Mouse (Mus musculus): ENCODE results near the gene Igf2r. TPM values are rescaled to one million over a fixed set of nuclear protein-coding genes. Genes with fewer than 3 reads are reported as not detected.

The Igf2r gene
- polyA plus RNA-seq, 1 experiment = not detected

DNA sequence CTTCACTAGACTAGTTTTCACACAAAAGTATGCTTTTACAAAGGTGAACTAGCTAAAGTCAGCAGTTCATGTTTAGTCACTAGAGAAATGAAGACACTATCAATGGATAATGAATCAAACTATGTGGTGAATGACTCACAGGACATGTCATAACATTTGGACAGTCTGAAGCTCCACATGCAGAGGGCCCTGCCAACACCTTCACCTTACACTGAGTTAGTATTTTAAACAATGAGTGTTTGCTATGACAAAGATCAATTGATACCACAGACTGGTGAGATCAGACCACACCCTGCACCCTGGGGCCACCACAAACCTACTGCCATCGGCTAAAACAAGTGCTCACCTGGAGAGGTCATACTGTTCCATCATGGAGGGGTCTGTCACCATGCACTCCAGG, 54.4 kb downstream of the Igf2r start:
- TF ChIP-seq CTCF (IDR thresholded peaks at IDR 0.05; ENCODE audit: insufficient read depth, low read depth, low read length) (no peak), POLR2A (IDR thresholded peaks at IDR 0.05; ENCODE audit: insufficient read depth, low read depth, low read length) (no peak)
- 73% methylated on average over 1 of the region's 1 CpGs for WGBS
- no peak overlapping the region for H3K4me3 ChIP-seq (ENCODE audit: insufficient read depth, low read depth, low read length)

DNA sequence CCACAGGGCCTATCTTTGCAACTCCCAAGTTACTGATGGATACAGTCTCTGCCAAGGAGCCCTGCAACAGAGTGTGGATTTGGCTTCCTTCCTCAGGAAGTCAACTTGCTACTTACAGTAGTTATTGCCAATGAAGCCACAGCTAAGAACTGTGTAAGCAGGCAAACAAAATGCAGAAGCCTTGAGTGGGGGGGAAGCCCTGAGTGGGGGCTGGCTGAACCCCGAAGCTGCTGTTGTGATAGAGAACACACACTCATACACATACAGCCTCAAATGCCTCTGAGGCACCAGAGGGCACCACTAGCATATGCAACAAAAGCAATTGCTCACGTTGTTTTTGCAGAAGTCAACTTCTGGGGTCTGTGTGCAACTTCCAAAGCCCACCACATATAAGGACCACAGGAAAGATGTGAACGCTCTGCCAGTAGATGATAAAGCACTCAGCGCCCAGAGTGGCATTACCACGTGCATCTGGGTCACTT, 55.3 kb downstream of the Igf2r start:
- no peak overlapping the region for H3K4me3 ChIP-seq (ENCODE audit: insufficient read depth, low read depth, low read length)
- WGBS = 76% methylated on average over 5 of the region's 5 CpGs
- H3K4me1 ChIP-seq (ENCODE audit: control insufficient read depth, insufficient read depth, low read length) = peaks cover 17% of the 10 kb centered on the region
- no peak overlapping the region for H3K27ac ChIP-seq (ENCODE audit: insufficient read depth, low read depth, low read length)
- no peak for TF ChIP-seq CTCF (IDR thresholded peaks at IDR 0.05; ENCODE audit: insufficient read depth, low read depth, low read length)
- no peak for TF ChIP-seq POLR2A (IDR thresholded peaks at IDR 0.05; ENCODE audit: insufficient read depth, low read depth, low read length)

More for the DNA sequence above, 54.4 kb downstream of the Igf2r start:
- Histone ChIP-seq H3K4me1 (ENCODE audit: control insufficient read depth, insufficient read depth, low read length) (peaks cover 17% of the 10 kb centered on the region), H3K27ac (ENCODE audit: insufficient read depth, low read depth, low read length) (no peak overlapping the region)

DNA sequence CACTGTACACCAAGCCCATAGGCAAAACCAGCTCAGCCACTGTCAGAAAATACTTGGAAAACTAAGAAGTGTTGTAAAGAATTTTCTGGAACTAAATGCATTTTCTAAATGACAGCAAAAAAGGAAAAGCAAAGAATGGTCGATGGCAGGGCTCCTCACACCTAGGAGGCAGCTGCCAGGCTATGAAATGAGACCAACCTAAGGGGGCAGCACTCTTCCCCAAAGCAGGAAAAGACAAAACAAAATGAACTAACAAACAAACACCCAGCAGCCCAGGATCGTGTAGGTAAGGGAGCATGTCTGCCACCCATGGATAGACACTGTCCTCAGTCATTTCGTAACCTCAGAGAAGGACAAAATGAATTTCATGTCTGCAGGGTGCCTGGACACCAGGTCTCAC, 56.5 kb downstream of the Igf2r start:
- Histone ChIP-seq H3K27ac (ENCODE audit: insufficient read depth, low read depth, low read length) (no peak overlapping the region), H3K4me1 (ENCODE audit: control insufficient read depth, insufficient read depth, low read length) (peaks cover 17% of the 10 kb centered on the region), H3K4me3 (ENCODE audit: insufficient read depth, low read depth, low read length) (no peak overlapping the region)
- 77% methylated on average over 3 of the region's 3 CpGs for WGBS
- no peak for TF ChIP-seq CTCF (IDR thresholded peaks at IDR 0.05; ENCODE audit: insufficient read depth, low read depth, low read length)
- TF ChIP-seq POLR2A (IDR thresholded peaks at IDR 0.05; ENCODE audit: insufficient read depth, low read depth, low read length) = no peak

DNA sequence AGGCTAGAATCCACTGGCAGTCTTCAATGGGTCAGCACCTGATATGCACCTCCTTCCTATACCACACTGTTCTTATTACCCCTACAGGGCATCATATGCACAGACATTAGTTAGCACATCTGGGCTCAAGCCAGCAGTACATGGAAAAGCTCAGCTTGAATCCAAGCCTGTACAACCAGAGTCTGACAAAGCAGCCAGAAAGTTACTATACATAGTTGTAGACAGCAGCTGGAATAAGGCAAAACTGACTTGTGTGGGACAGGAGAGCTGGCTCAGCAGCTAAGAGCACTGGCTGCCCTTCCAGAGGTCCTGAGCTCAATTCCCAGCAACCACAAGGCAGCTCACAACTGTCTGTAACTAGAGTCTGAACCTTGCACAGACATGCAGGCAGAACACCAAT, 57.3 kb downstream of the Igf2r start:
- H3K4me3 ChIP-seq (ENCODE audit: insufficient read depth, low read depth, low read length) = no peak overlapping the region
- H3K27ac ChIP-seq (ENCODE audit: insufficient read depth, low read depth, low read length) = no peak overlapping the region
- TF ChIP-seq CTCF (IDR thresholded peaks at IDR 0.05; ENCODE audit: insufficient read depth, low read depth, low read length) (no peak), POLR2A (IDR thresholded peaks at IDR 0.05; ENCODE audit: insufficient read depth, low read depth, low read length) (no peak)
- H3K4me1 ChIP-seq (ENCODE audit: control insufficient read depth, insufficient read depth, low read length) = peaks cover 14% of the 10 kb centered on the region

DNA sequence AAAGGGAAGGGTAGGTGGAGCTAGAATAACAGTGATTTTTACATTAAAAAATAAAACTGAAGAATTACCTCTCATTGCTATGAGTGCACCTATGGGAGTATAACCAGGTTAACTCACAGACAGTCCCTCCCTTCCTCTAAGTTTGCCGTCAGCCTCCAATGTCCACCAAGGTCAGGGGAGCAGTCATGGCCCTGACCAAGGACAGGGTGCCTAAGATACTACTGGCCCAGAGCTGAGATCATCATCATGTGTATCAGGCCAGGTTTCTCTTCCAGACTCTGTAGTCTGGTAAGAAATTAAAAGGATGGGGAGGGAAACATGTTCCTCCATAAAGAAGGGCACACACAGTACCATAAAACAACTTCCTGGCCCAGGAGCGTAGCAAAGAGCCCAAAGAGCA, 58.5 kb downstream of the Igf2r start:
- 99% methylated on average over 2 of the region's 2 CpGs for WGBS
- Histone ChIP-seq H3K4me3 (ENCODE audit: insufficient read depth, low read depth, low read length) (no peak overlapping the region), H3K27ac (ENCODE audit: insufficient read depth, low read depth, low read length) (no peak overlapping the region), H3K4me1 (ENCODE audit: control insufficient read depth, insufficient read depth, low read length) (peaks cover 11% of the 10 kb centered on the region)
- TF ChIP-seq CTCF (IDR thresholded peaks at IDR 0.05; ENCODE audit: insufficient read depth, low read depth, low read length) (no peak), POLR2A (IDR thresholded peaks at IDR 0.05; ENCODE audit: insufficient read depth, low read depth, low read length) (no peak)

DNA sequence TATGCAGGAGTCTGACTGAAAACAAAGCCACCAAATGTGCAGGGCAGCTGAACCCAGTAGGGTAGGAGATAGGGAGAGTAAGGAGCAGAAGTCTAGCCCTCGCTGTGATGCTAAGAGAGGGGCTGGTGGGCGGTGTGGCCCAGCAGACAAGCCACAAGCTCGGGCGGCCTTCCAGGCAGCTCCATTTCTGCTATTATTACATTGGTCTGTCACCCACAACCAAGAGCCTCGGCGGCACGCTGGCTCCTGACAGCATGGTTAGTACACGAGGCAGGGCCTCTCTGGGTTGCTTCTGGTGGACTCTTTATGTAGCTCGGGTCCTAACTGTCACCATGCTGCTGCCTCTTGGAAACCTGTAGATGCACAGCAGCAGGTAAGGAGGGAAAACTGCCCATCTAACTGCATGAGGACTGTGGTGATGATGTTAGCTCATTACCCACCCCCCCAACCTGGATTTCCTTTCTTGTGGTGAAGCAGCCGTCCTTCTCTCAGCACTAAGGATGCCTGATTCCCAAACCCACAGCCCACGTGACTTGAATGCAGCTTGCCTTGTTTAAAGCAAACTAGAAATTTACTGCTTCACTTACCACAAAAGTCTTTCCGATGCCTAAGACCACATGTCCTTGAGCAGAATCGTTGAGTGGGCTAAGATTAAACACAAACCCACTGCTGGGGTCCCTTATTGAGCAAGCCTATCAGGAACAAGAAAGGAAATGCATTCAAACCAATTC, 59.2 kb downstream of the Igf2r start:
- H3K27ac ChIP-seq (ENCODE audit: insufficient read depth, low read depth, low read length) = no peak overlapping the region
- 45% methylated on average over 13 of the region's 13 CpGs for WGBS
- TF ChIP-seq POLR2A (IDR thresholded peaks at IDR 0.05; ENCODE audit: insufficient read depth, low read depth, low read length) = no peak
- no peak for TF ChIP-seq CTCF (IDR thresholded peaks at IDR 0.05; ENCODE audit: insufficient read depth, low read depth, low read length)
- H3K4me1 ChIP-seq (ENCODE audit: control insufficient read depth, insufficient read depth, low read length) = peaks cover 11% of the 10 kb centered on the region
- H3K4me3 ChIP-seq (ENCODE audit: insufficient read depth, low read depth, low read length) = no peak overlapping the region

DNA sequence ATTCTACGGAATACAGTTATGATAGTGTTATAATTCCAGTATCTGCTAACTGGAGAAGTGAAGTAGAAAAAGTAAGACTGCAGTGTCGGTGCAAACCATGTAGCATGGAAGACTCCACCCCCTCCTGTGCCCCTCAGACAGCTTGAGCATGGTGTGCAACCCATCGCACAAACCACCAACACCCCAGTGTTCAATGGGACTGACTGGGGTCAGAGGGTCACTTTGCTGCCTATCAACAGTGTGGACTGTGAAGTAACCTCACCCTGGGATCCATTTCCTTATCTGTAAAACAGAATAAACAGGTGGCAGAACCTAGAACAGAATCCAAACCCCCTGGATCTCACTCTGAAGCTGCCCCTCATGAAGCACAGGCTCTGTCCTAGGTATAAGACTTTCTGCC, 61.1 kb downstream of the Igf2r start:
- WGBS = 97% methylated on average over 3 of the region's 3 CpGs
- TF ChIP-seq POLR2A (IDR thresholded peaks at IDR 0.05; ENCODE audit: insufficient read depth, low read depth, low read length) (no peak), CTCF (IDR thresholded peaks at IDR 0.05; ENCODE audit: insufficient read depth, low read depth, low read length) (no peak)

DNA sequence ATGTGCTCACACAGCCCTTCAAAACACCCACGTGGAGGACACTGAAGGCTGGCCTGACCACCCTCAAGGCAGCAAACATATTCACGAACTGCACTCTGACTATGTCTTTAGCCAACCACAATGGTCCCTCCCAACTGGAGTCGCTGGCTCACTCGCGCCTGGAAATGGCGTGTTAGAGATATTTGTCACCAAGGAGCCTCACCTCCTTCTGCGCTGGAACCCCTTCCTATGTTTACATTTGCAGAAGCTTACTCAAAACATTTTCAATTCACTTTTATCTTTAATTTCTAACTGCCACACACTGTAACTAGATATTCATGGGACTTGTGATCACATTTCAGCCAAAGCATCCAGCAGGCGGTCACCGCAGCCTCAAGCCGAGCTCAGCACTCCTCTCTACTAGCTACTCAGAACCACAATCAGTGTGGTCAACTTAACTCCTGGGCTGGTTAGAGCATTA, 62.8 kb downstream of the Igf2r start:
- WGBS = 81% methylated on average over 10 of the region's 10 CpGs

More for the DNA sequence above, 61.1 kb downstream of the Igf2r start:
- Histone ChIP-seq H3K4me1 (ENCODE audit: control insufficient read depth, insufficient read depth, low read length) (peaks cover 11% of the 10 kb centered on the region), H3K4me3 (ENCODE audit: insufficient read depth, low read depth, low read length) (no peak overlapping the region), H3K27ac (ENCODE audit: insufficient read depth, low read depth, low read length) (no peak overlapping the region)

DNA sequence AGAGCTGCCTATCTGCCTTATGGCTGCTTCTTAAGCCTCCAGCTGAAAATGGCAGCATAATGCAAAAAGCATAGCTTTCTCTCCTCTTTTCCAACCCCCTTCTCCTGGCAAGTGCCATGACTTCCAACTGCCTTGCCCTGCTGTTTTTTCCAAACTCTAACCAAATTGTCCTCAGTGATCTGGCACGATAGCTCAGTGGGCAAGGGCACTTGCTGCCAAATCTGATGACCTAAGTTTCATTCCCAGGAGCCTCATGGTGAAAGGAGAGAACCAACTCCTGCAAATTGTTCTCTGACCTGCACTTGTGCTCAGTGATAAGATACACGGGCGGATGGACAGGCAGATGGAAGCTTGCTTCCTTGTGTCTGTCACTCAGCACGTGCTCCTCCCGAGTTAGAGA, 66.6 kb downstream of the Igf2r start:
- H3K4me3 ChIP-seq (ENCODE audit: insufficient read depth, low read depth, low read length) = no peak overlapping the region
- no peak overlapping the region for H3K27ac ChIP-seq (ENCODE audit: insufficient read depth, low read depth, low read length)
- TF ChIP-seq CTCF (IDR thresholded peaks at IDR 0.05; ENCODE audit: insufficient read depth, low read depth, low read length) (no peak), POLR2A (IDR thresholded peaks at IDR 0.05; ENCODE audit: insufficient read depth, low read depth, low read length) (no peak)
- 88% methylated on average over 5 of the region's 5 CpGs for WGBS
- H3K4me1 ChIP-seq (ENCODE audit: control insufficient read depth, insufficient read depth, low read length) = peaks cover 3% of the 10 kb centered on the region; the same call in 1 of the 2 replicates

More for the DNA sequence above, 62.8 kb downstream of the Igf2r start:
- no peak overlapping the region for H3K27ac ChIP-seq (ENCODE audit: insufficient read depth, low read depth, low read length)
- TF ChIP-seq CTCF (IDR thresholded peaks at IDR 0.05; ENCODE audit: insufficient read depth, low read depth, low read length) (no peak), POLR2A (IDR thresholded peaks at IDR 0.05; ENCODE audit: insufficient read depth, low read depth, low read length) (no peak)
- peaks cover 11% of the 10 kb centered on the region for H3K4me1 ChIP-seq (ENCODE audit: control insufficient read depth, insufficient read depth, low read length)
- H3K4me3 ChIP-seq (ENCODE audit: insufficient read depth, low read depth, low read length) = no peak overlapping the region

All from olfactory bulb, adult 2 months (tissue).